Mouse (Mus musculus) cortical plate, adult 2 months (tissue): Measurements from ENCODE around the gene Olfr466.

Source experiments
- CTCF ChIP-seq: fragments of 200-500 bp; IDR thresholded peaks from 2 replicates; pipeline ENCODE4 v1.5.1; 2011; ENCODE audit warnings: mild to moderate bottlenecking, control low read depth, low read length; ENCODE audit not compliant: insufficient read depth; ENCODE audit errors: extremely low read depth
- POLR2A ChIP-seq: fragments of 200-500 bp; IDR thresholded peaks from 2 replicates; pipeline ENCODE4 v1.6.1; 2011; ENCODE audit warnings: mild to moderate bottlenecking, low read length, control low read depth; ENCODE audit not compliant: insufficient read depth; ENCODE audit errors: extremely low read depth

- no peak for TF ChIP-seq CTCF
- TF ChIP-seq POLR2A = no peak
Observed at GRCm38 (mm10) chr13:65113239-65113638, 36.8 kb upstream of the Olfr466 start.
